Mouse (Mus musculus) intestine, postnatal 0 days (tissue): Measurements from ENCODE around the gene Plekha6. TPM values are rescaled to one million over a fixed set of nuclear protein-coding genes. Genes with fewer than 3 reads are reported as not detected.

Source experiments
- ATAC-seq: fragments of 200-750 bp; cut with Nextera tagmentation; 2 replicates; pipeline ENCODE4 v1.8.0; 2017; ENCODE audit warnings: mild to moderate bottlenecking, moderate TSS enrichment, moderate library complexity
- H3K27ac ChIP-seq: fragments of 300-500 bp; sonication (generic); 2 replicates; pipeline ENCODE4 v1.5.1; 2014; ENCODE audit warnings: mild to moderate bottlenecking, low read depth, low read length, moderate library complexity
- H3K27me3 ChIP-seq: fragments of 300-500 bp; sonication (generic); replicated peaks from 2 replicates; pipeline ENCODE4 v1.6.1; 2014; ENCODE audit warnings: low read length, mixed read lengths; ENCODE audit not compliant: control insufficient read depth, insufficient read depth
- H3K36me3 ChIP-seq: fragments of 300-500 bp; sonication (generic); 2 replicates; pipeline ENCODE4 v1.6.1; 2014; ENCODE audit warnings: mild to moderate bottlenecking, moderate library complexity; ENCODE audit not compliant: control insufficient read depth, insufficient read depth
- H3K4me1 ChIP-seq: fragments of 300-500 bp; sonication (generic); replicated peaks from 2 replicates; pipeline ENCODE4 v1.6.1; 2014; ENCODE audit warnings: antibody characterized with exemption, low read length, mixed read lengths; ENCODE audit not compliant: control insufficient read depth, insufficient read depth
- H3K4me2 ChIP-seq: fragments of 300-500 bp; sonication (generic); replicated peaks from 2 replicates; pipeline ENCODE4 v1.6.1; 2014; ENCODE audit warnings: low read depth, mild to moderate bottlenecking, moderate library complexity
- H3K4me3 ChIP-seq: fragments of 300-500 bp; sonication (generic); 2 replicates; pipeline ENCODE4 v1.5.1; 2014; ENCODE audit warnings: low read depth, low read length
- H3K9ac ChIP-seq: fragments of 300-500 bp; sonication (generic); 2 replicates; pipeline ENCODE4 v1.6.1; 2014; ENCODE audit warnings: mild to moderate bottlenecking, low read depth, low read length
- H3K9me3 ChIP-seq: fragments of 300-500 bp; sonication (generic); 2 replicates; pipeline ENCODE4 v1.6.1; 2016; ENCODE audit warnings: mixed run types; ENCODE audit not compliant: control insufficient read depth
- CTCF ChIP-seq: sonication (generic); IDR thresholded peaks from 2 replicates; pipeline ENCODE4 v1.5.1; 2016; ENCODE audit warnings: low read depth, mild to moderate bottlenecking, control low read depth, antibody characterized with exemption, moderate library complexity
- WGBS: fragments of 180-500 bp; shearing (Covaris S2); extraction: QIAGEN DNeasy Blood & Tissue Kit; methylation state at CpG from one replicate; pipeline ENCODE4 v1.1.7; 2014; 5-methylcytosine and 5-hydroxymethylcytosine counted together
- polyA plus RNA-seq: library from polyadenylated mRNA; unstranded; fragments of >200 nt; fragmentation: Nextera tagmentation; extraction: Ambion mirVana; gene quantifications from 2 replicates; pipeline ENCODE4 v1.2.1, GENCODE M21; 2015

Gene Plekha6
- polyA plus RNA-seq, 1 experiment from 2014 or later: 7.5 TPM

DNA sequence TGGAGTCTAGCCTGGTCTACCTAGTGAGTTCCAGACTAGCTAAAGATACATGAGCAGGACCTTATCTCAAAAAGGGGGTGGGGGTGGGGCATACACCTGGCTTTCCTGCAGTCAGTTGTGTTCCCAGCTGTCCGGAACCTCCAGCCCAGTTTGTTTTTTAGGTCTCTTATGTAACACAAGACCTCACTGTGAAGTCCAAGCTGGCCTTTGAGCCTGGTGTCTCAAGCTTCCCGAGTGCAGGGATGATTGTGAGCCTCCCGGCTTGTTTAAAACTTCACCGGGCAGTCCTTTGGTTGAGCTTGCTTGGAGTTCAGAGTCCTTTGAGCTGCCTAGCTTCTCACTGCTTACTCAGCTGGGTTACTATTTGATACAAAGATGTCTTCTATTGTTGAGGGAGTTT lies 29.9 kb upstream of the Plekha6 start:
- H3K4me3 ChIP-seq: peak overlapping the region; percentile 61
- no peaks in the 10 kb centered on the region for H3K27me3 ChIP-seq
- peak overlapping the region; percentile 87 for H3K4me2 ChIP-seq
- ATAC-seq: no peak
- H3K27ac ChIP-seq: peak overlapping the region; percentile 46; the same call in 1 of the 2 replicates
- peaks cover 21% of the 10 kb centered on the region for H3K36me3 ChIP-seq
- no peaks in the 10 kb centered on the region for H3K4me1 ChIP-seq
- H3K9me3 ChIP-seq: no peaks in the 10 kb centered on the region
- 0% methylated on average over 4 of the region's 4 CpGs for WGBS
- H3K9ac ChIP-seq: peak overlapping the region; percentile 35
- TF ChIP-seq CTCF: no peak

DNA sequence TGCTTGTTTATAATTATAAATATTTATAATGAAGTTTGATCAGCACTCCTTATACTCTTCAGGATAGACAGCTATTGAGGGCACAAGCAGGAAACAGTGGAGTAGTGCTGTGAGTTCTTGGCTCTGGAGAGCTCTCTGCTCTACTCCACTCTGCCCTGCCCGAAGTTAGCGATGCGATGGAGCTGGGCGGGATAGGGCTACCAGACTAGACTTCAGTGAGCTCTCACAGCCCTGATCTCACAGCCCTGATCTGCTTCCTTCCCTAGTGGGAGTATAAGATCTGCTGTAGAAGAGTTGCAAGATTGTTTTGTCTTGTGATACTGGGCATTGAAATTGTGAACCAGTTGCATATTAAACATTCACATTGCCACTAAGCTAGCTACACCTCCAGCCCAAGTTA lies 29.1 kb upstream of the Plekha6 start:
- Histone ChIP-seq H3K9me3 (no peaks in the 10 kb centered on the region), H3K9ac (peak overlapping the region; percentile 35; the same call in 1 of the 2 replicates), H3K4me3 (peak overlapping the region; percentile 61), H3K27ac (no peak overlapping the region), H3K4me2 (peak overlapping the region; percentile 87), H3K36me3 (peaks cover 27% of the 10 kb centered on the region), H3K4me1 (no peaks in the 10 kb centered on the region), H3K27me3 (no peaks in the 10 kb centered on the region)
- TF ChIP-seq CTCF: no peak
- no peak for ATAC-seq
- whole genome bisulfite sequencing: 3% methylated on average over 4 of the region's 4 CpGs

DNA sequence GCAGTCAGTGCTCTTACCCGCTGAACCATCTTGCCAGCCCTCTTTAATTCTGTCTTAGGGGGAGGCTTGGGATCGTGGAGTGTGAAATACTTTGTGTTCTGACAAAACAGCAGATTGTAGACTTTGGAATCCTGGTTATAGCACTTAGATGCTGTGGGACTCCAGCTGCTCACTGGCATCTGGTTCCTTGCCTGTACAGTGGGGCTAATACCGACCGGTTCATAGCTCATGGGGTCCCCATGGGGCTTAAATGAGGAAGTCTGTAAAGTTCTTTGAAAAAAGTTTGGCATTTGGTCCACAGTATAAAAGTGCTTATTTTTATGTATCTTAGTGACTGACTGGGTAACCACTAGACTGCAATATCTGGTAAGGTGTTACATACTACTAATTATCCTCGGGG lies 28.2 kb upstream of the Plekha6 start:
- peaks cover 35% of the 10 kb centered on the region for H3K36me3 ChIP-seq

DNA sequence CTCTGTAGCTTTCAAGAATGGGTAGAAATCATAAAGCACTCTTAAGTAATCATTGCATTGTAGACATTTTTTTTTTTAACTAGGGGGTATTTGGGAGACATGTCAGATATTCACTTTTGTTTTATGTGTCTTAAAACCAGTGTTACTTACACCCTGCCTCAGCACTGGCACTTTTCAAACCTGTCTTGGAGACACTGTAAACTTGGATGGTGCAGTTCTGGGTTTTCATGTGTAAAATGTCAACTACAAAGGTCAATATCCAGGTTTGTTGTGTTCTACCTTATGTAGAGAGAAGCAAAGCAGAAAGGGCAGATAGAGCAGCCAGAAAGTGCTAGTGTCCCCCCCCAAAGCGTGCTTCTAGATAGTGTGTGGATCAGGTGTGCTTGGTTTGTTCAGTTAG lies 25.6 kb upstream of the Plekha6 start:
- Histone ChIP-seq H3K9me3 (no peaks in the 10 kb centered on the region), H3K4me3 (no peak overlapping the region), H3K36me3 (peaks cover 46% of the 10 kb centered on the region), H3K4me1 (no peaks in the 10 kb centered on the region), H3K4me2 (no peak overlapping the region), H3K27ac (no peak overlapping the region), H3K9ac (no peak overlapping the region), H3K27me3 (no peaks in the 10 kb centered on the region)
- 71% methylated on average over 1 of the region's 1 CpGs for WGBS
- TF ChIP-seq CTCF: no peak
- ATAC-seq: no peak

More for the DNA sequence above, 28.2 kb upstream of the Plekha6 start:
- Histone ChIP-seq H3K27ac (no peak overlapping the region), H3K4me1 (no peaks in the 10 kb centered on the region), H3K27me3 (no peaks in the 10 kb centered on the region), H3K4me3 (peak overlapping the region; percentile 61), H3K9ac (no peak overlapping the region), H3K9me3 (no peaks in the 10 kb centered on the region), H3K4me2 (peak overlapping the region; percentile 87)
- WGBS: 27% methylated on average over 5 of the region's 5 CpGs
- ATAC-seq: no peak
- no peak for TF ChIP-seq CTCF

DNA sequence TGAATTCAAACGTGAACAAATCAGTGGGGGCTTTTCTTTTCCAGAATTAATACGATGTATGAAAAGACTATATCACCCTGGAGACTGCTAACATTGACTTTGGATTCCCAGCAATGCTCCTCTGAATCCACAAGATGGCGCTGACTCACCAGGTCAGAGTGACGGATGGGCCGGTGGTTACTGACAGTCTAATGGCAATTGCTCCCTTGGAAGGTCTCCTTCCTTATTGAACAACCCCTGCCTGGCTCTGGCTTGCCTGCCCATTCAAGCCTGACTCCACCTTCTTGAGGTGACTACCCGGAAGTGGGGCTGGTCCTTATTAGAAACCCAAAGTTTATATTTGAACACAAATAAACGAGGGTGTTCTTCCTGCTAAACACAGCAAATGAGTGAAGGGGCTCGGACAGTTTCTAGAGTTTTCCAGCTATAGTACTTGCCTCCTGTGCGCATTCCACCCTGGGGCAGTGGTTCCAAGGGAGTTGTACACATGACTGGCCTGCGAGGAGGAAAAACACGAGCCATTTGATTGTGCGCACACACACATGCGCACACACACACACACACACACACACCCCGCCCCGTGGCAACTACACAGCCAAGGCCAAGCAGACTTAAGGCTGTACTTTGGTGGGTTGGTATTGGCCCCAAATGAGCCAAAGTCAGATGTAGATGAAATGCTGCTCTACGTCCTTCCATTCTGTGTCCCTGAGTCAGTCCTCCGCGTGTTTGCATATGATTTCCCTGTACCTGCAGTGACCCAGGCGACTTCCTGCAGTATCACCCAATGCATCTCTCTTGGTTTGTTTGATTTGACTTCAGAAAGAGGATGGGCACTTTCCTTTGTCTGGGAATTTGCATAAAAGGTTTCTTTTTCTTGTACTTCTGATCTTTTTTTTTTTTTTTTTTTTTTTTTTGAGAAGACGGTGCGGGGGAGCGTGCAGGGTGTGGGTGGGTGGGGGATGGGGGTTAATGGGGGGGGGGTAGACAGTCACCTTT lies 17.7 kb upstream of the Plekha6 start:
- Histone ChIP-seq H3K4me2 (peak overlapping the region; percentile 33), H3K27ac (peak overlapping the region; percentile 29; the same call in 1 of the 2 replicates)
- peak; percentile 93 for TF ChIP-seq CTCF

DNA sequence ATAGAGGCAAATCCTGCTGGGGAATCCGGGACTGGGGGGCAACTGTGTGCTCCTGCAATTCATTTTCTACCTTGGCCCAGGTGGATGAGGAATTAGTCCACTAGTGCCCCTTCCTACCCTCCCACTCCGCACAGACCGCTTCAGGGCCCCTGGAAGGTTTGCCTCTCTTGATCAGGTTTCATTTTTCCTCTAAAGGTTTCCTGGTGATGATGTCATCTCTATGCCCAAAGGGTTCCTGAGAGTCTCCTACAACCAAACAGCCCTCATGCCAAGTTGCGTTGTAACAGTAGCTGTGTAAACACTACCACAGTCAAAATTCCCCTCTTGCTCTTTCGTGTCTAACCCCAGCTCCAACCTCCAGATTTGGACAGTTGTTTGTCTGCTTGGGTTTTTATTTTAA lies 16.7 kb upstream of the Plekha6 start:
- H3K4me3 ChIP-seq: no peak overlapping the region
- H3K9me3 ChIP-seq: no peaks in the 10 kb centered on the region
- no peak overlapping the region for H3K9ac ChIP-seq
- H3K27ac ChIP-seq: no peak overlapping the region
- H3K4me1 ChIP-seq: no peaks in the 10 kb centered on the region
- H3K36me3 ChIP-seq: no peaks in the 10 kb centered on the region; the same call in 1 of the 2 replicates
- no peak overlapping the region for H3K4me2 ChIP-seq
- 69% methylated on average over 5 of the region's 5 CpGs for WGBS
- no peak for ATAC-seq
- H3K27me3 ChIP-seq: no peaks in the 10 kb centered on the region
- TF ChIP-seq CTCF: no peak

More for the DNA sequence above, 17.7 kb upstream of the Plekha6 start:
- Histone ChIP-seq H3K27me3 (no peaks in the 10 kb centered on the region), H3K9ac (no peak overlapping the region), H3K4me1 (no peaks in the 10 kb centered on the region), H3K36me3 (peaks cover 5% of the 10 kb centered on the region; the same call in 1 of the 2 replicates), H3K9me3 (no peaks in the 10 kb centered on the region), H3K4me3 (no peak overlapping the region)
- ATAC-seq: peak; percentile 84
- 44% methylated on average over 22 of the region's 22 CpGs for WGBS
